Mouse (Mus musculus) gastrocnemius, postnatal 25 days (tissue): Measurements from ENCODE around the gene Prmt7. TPM values are rescaled to one million over a fixed set of nuclear protein-coding genes. Genes with fewer than 3 reads are reported as not detected.

Source experiments
- DNase-seq: peaks from one replicate; pipeline ENCODE4 v3.0.0; 2022
- total RNA-seq, 2 experiments: library from RNA; stranded (reverse); gene quantifications; 1 replicate in 1 of 2; 2 replicates in 1 of 2; pipeline ENCODE4 v1.2.3; 2021

Prmt7 gene
- total RNA-seq, 2 experiments from 2014 or later: 22.9 to 23.3 TPM

DNA sequence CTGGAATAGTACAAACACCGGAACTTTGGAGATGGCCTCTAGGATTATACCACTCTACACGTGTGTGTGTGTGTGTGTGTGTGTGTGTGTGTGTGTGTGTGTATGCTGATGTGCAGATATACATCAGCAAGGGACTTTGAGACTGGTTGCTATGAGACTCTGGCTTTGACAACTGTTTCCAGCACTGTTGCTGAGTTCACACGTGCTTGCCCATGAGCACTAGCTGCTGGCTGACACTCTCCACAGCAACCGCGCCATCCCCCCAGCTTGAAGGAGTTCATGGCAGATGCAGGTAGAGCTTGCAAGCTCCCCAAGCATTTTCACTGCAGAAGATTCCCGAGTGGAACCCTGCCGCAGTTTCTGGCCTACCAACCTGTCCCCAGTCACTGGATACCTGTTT is 78.7 kb downstream of the Prmt7 start:
- DNase-seq: no peak

DNA sequence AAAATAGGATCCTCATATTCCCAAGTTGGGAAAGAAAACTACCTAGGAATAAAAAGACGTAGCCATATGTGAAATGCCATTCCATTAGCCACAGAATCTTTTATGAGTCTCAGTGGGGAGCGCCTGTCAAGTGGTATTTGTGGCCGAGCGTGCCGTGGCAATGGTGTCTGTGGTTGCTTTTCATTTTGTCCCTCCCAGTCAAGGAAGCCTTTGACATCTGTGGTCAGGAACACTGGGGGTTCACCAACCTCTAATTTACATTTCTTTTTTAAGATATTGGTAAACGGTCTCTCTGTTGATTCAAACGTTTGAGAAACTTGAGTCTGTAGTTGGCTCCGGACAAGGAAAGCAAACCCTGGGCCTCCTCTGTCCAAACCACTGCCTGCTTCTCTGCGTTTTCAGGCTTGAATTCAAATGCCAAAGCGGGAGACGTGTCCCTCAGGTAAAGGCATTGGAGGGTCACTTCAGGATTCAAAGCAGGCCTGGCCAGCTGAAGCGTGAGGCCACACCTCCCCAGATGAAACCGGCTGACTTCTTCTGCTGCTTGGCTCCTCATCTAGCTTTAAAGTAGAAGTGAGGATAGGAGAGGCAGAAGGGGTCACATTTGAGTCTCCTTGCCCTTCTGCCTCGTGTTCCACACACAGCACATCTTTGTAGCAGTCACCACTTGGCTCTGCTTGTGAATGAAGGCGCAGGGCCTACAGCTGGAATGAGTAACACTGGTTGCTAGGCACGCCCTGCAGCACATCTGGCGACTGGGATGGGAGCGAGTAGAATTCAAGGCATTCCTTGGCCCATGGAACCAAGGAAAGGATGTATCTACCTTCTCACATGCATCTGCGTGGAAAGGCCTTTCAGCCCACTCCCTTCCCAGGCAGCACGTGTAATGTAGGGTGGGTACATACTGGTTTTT is 82.0 kb downstream of the Prmt7 start:
- DNase-seq: peak; percentile 31

DNA sequence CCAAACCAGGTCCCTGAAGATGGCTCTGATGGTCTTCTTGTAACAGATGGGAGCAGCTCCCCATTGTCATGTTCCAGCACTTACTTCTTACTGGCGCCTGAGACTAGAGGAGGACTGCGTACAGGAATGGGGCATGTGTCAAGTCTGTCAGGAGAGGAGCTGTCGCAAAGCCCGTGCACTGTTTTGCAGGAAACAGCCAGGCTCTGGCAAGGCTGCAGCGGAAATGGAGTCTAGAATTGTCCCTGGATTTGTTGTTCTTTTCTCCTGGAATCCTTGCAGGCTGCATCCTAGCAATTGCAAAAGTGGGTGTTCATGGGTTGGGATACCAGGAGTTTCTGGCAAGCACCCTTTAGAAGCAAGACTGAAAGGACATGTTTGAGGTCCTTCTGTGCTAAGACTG is 87.5 kb downstream of the Prmt7 start:
- peak; percentile 59 for DNase-seq

DNA sequence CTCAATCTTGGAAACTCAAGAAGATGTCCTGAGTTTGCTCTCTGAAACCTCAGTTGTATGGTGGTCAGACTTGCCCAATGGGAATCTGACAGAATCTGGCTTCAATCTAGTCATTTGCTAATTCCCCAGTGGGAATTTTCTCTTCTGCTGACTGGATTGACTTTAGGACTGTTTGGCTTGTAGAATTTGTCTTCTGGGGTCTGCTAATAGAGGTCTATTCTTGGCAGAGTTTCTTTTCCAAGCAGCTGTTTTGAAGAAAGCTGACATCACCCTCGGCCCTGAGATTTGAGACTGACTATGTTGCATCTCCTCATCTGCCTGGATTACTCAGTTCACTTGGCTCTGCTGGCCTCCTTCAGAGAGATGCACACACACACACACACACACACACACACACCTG is 88.1 kb downstream of the Prmt7 start:
- DNase-seq: peak; percentile 36

DNA sequence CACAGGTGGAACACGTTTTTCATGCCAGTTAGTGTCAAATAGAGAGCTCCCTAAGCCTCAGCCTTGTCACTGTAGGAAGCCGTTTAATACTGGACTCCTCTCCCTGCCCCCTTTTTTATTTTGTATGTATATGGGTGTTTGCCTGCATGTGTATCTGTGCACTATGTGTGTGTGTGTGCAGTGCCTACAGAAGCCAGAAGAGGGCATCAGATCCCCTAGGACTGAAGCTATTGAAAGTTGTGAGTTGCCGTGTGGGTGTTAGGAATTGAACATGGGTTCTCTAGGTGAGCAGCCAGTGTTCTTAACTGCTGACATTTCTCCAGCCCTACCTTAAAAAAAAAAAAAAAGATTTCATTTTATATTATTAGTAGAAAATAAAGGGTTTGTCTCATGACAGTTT is 89.0 kb downstream of the Prmt7 start:
- no peak for DNase-seq

DNA sequence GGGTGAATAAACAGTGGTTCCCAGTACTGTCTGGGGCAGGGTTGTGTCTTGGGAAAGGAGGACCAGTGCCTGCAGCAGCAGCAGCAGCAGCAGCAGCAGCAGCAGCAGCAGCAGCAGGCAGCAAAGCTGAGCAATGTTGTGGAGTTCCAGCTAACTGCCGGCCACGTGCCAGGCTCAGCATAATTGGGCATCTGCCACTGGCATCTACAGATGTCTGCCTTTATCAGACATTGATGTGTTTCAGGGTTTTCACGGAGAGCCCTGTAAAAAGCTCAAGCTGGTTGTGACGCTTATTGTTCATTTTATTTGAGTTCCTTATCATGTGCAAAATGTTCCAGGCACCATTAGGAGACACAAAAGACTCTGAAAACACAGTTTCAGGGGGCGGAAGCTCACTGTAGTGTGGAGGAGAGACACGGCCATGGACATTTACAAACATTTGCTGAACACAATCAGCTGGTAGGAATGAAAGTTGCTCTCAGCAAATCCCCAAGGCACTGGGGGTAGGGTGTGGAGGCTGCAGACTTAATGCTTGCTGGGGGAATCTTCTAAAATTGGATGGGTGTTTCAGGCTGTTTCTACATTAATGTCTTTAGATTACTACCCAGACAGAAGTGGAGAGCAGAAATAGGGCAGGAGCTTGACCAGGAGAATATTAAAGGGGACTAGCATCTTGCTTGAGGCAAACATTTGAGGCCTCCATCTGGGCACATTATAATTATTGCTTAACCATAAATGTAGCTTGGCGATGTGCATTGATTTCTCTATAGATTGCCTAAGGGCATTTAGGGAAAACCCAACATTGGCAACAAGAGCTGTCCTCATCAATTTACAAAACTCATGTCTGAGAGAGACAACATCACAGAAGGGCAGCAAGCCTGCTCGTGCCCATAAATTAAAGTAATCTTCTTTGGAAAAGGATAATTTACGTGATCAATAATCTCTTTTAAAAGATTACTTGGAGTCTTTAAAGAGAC is 90.3 kb downstream of the Prmt7 start:
- no peak for DNase-seq

Other genes starting within 250 kb of the Prmt7 start
- gene Slc12a4, start 244.8 kb upstream of the Prmt7 start, total RNA-seq: 10 to 100 TPM; 11.5 to 14.4 TPM
- gene Dpep3, start 231.5 kb upstream of the Prmt7 start, total RNA-seq: not detected
- 10 to 100 TPM in 1 of 2 experiments, 1 to 10 TPM in 1; 8.7 to 10.6 TPM for gene Dus2, start 219.6 kb upstream of the Prmt7 start, total RNA-seq
- gene Dpep2nb, start 205.0 kb upstream of the Prmt7 start, total RNA-seq: not detected
- 1 to 10 TPM; 8.3 to 9.0 TPM for gene Ddx28, start 199.1 kb upstream of the Prmt7 start, total RNA-seq
- 10 to 100 TPM; 20.1 to 22.4 TPM for gene Nfatc3, start 152.1 kb upstream of the Prmt7 start, total RNA-seq
- under 1 TPM in 1 of 2 experiments, not detected in 1; 0.46 TPM for gene Esrp2, start 74.0 kb upstream of the Prmt7 start, total RNA-seq
- 1 to 10 TPM; 2.9 to 3.8 TPM for gene Pla2g15, start 60.5 kb upstream of the Prmt7 start, total RNA-seq
- gene Slc7a6, start 42.1 kb upstream of the Prmt7 start, total RNA-seq: 1 to 10 TPM; 7.9 to 8.6 TPM
- gene Slc7a6os, start within 50 bp of the Prmt7 start, total RNA-seq: 1 to 10 TPM; 8.6 to 9.3 TPM
- 1 to 10 TPM in 1 of 2 experiments, under 1 TPM in 1; 0.84 to 1.1 TPM for gene Smpd3, start 127.1 kb downstream of the Prmt7 start, total RNA-seq
- 1 to 10 TPM; 1.4 to 2.0 TPM for gene Zfp90, start 204.4 kb downstream of the Prmt7 start, total RNA-seq